Mouse (Mus musculus) midbrain, embryonic 11.5 days (tissue): ENCODE measurements around the gene Plxna1. TPM values are rescaled to one million over a fixed set of nuclear protein-coding genes. Genes with fewer than 3 reads are reported as not detected.
A peak's percentile ranks its signal among the peaks of the same experiment; 100 is the strongest.

Experiments used
- ATAC-seq: fragments of 200-750 bp; cut with Nextera tagmentation; 2 replicates; pipeline ENCODE4 v1.8.0; 2017; ENCODE audit warnings: moderate TSS enrichment, moderate library complexity; ENCODE audit not compliant: low FRiP score
- DNase-seq: peaks from one replicate; pipeline ENCODE4 v3.0.0; 2015; ENCODE audit warnings: low spot score; ENCODE audit errors: missing footprints
- H3K27ac ChIP-seq: fragments of 300-500 bp; sonication (generic); 2 replicates; pipeline ENCODE4 v1.5.1; 2014; ENCODE audit warnings: low read depth, low read length
- H3K27me3 ChIP-seq: fragments of 300-500 bp; sonication (generic); 2 replicates; pipeline ENCODE4 v1.6.1; 2014; ENCODE audit warnings: mild to moderate bottlenecking, low read length, moderate library complexity, mixed read lengths; ENCODE audit not compliant: control insufficient read depth, insufficient read depth
- H3K36me3 ChIP-seq: fragments of 300-500 bp; sonication (generic); 2 replicates; pipeline ENCODE4 v1.6.1; 2014; ENCODE audit warnings: mild to moderate bottlenecking, low read length, moderate library complexity, mixed read lengths; ENCODE audit not compliant: control insufficient read depth, insufficient read depth
- H3K4me1 ChIP-seq: fragments of 300-500 bp; sonication (generic); 2 replicates; pipeline ENCODE4 v1.6.1; 2014; ENCODE audit warnings: low read length; ENCODE audit not compliant: control insufficient read depth, insufficient read depth
- H3K4me2 ChIP-seq: fragments of 300-500 bp; sonication (generic); 2 replicates; pipeline ENCODE4 v1.6.1; 2014; ENCODE audit warnings: mild to moderate bottlenecking, moderate library complexity
- H3K4me3 ChIP-seq: fragments of 300-500 bp; sonication (generic); 2 replicates; pipeline ENCODE4 v1.5.1; 2014; ENCODE audit warnings: low read depth, low read length
- H3K9ac ChIP-seq: fragments of 300-500 bp; sonication (generic); 2 replicates; pipeline ENCODE4 v1.6.1; 2014; ENCODE audit warnings: low read length
- H3K9me3 ChIP-seq: fragments of 300-500 bp; sonication (generic); 2 replicates; pipeline ENCODE4 v1.6.1; 2016; ENCODE audit warnings: low read length; ENCODE audit not compliant: control insufficient read depth
- WGBS: fragments of 180-500 bp; shearing (Covaris S2); extraction: QIAGEN DNeasy Blood & Tissue Kit; methylation state at CpG from one replicate; pipeline ENCODE4 v1.1.7; 2014; 5-methylcytosine and 5-hydroxymethylcytosine counted together
- polyA plus RNA-seq: library from polyadenylated mRNA; unstranded; fragments of >200 nt; fragmentation: Nextera tagmentation; extraction: Ambion mirVana; gene quantifications from 2 replicates; pipeline ENCODE4 v1.2.1, GENCODE M21; 2014

The Plxna1 gene
- polyA plus RNA-seq, 1 experiment from 2014 or later, result 29.1 TPM

DNA sequence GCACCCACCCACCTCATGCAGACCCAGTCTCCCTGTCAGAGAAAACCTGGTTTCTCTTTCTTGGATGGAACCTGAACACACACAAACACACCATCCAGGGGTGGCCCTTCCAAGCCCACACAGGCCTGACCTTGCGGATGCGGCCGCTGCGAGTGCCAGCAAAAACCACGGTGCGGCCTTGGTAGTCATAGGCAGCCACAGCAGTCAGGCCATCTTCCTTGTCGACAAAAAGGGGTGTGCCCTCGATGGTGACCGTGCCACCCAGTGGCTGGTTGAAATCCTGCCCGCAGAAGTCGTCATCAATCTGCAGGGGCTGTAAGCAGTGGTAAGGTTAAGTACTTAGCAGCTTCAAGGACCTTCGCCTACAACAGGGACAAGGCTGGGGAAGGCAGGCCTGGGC lies 7.7 kb downstream of the Plxna1 start:
- H3K4me1 ChIP-seq, result peaks cover 41% of the 10 kb centered on the region
- no peaks in the 10 kb centered on the region for H3K9me3 ChIP-seq
- no peak for ATAC-seq
- H3K27ac ChIP-seq, result no peak overlapping the region
- H3K27me3 ChIP-seq, result no peaks in the 10 kb centered on the region
- no peak overlapping the region for H3K4me2 ChIP-seq
- no peak for DNase-seq
- 88% methylated on average over 12 of the region's 12 CpGs for WGBS
- no peak overlapping the region for H3K4me3 ChIP-seq
- H3K9ac ChIP-seq, result no peak overlapping the region
- H3K36me3 ChIP-seq, result peaks cover 21% of the 10 kb centered on the region

DNA sequence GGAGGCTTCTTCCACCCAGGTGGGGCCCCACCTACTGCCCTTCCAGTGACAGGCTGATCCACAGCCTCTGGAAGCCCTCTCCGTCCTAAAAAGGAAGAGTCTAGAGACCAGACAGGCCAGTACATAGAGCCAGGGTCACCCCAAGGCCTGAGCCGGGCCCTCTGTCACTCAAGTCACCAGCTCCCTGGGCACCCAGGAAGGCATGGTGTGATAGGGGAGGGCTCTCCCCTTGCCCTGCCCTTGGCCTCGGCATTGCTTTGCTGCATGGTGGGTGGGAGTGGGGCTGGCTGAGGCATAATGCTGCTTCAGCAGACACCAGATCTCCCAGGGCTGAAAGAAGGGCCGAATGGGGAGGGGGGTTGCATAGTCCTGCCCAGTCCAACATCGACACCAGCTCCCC lies 8.3 kb downstream of the Plxna1 start:
- DNase-seq (no peak), ATAC-seq (no peak)
- peaks cover 34% of the 10 kb centered on the region for H3K4me1 ChIP-seq
- no peaks in the 10 kb centered on the region for H3K27me3 ChIP-seq
- no peak overlapping the region for H3K9ac ChIP-seq
- H3K9me3 ChIP-seq, result no peaks in the 10 kb centered on the region
- WGBS, result 79% methylated on average over 5 of the region's 5 CpGs
- no peak overlapping the region for H3K4me3 ChIP-seq
- no peak overlapping the region for H3K27ac ChIP-seq
- peaks cover 21% of the 10 kb centered on the region for H3K36me3 ChIP-seq
- no peak overlapping the region for H3K4me2 ChIP-seq

DNA sequence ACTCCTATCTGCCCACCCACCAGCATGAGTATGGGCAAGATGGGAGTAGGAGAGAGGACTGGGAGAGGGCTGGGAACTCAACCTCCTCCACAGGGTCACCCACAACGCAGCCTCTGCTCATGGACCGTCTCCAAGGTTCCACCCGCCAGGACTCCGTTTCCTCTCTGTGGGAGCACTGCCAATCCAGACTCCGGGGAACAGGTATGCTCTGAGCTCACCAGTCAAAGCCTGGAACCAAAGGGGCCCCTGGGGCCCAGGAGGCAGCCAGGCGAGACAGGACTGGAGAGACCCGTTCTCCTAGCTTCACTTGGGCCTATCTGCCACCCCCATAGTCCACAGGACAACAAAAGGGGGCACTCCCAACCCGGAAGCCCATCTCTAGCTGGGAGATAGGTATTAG lies 9.3 kb downstream of the Plxna1 start:
- Histone ChIP-seq H3K9me3 (no peaks in the 10 kb centered on the region), H3K27me3 (no peaks in the 10 kb centered on the region), H3K36me3 (peaks cover 23% of the 10 kb centered on the region), H3K4me1 (peaks cover 27% of the 10 kb centered on the region), H3K4me3 (no peak overlapping the region), H3K27ac (no peak overlapping the region), H3K4me2 (no peak overlapping the region), H3K9ac (no peak overlapping the region)
- DNase-seq (no peak), ATAC-seq (no peak)
- WGBS, result 76% methylated on average over 8 of the region's 8 CpGs

DNA sequence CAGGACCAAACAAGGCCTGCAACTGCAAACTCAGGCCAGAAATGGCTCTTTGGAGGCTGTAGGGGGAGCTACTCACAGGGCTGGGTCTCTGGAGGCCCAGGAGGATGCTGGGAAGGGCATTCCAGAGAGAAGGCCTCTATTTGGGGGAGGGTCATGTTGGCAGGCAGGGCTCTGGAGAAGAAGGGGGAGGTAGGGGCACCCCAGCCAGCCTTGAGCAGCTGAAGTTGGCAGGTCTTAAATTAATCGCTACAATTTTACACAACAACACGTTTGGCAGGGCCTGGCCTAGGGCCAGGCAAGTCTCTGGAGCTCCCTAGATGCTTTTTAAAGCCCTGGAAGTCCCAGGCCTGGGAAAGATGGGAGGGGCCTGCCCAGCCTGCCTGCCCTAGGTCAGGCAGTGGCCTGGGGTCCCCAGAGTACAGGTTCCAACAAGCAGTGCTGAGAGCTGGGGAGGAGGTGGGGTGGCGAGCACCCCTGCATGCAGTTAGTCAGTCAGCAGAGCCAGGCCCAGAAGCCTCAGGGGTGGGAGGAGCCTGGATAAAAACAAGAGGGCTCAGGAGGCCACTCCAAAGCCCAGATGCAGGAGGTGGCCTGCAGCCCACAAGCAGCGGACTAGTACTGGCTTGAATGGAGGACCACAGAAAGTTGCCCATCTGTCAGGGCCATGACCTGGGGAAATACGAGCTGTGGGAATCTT lies 10.8 kb downstream of the Plxna1 start:
- no peaks in the 10 kb centered on the region for H3K9me3 ChIP-seq
- no peak overlapping the region; the same call in 1 of the 2 replicates for H3K4me2 ChIP-seq
- ATAC-seq (peak; percentile 54), DNase-seq (no peak)
- H3K36me3 ChIP-seq, result peaks cover 26% of the 10 kb centered on the region
- WGBS, result 37% methylated on average over 5 of the region's 5 CpGs
- H3K9ac ChIP-seq, result 0 out of 2 replicates have a peak overlapping the region, but pooled peaks have one; percentile 9
- H3K27me3 ChIP-seq, result no peaks in the 10 kb centered on the region
- H3K4me1 ChIP-seq, result peaks cover 27% of the 10 kb centered on the region
- peak overlapping the region; percentile 57 for H3K27ac ChIP-seq
- H3K4me3 ChIP-seq, result no peak overlapping the region

DNA sequence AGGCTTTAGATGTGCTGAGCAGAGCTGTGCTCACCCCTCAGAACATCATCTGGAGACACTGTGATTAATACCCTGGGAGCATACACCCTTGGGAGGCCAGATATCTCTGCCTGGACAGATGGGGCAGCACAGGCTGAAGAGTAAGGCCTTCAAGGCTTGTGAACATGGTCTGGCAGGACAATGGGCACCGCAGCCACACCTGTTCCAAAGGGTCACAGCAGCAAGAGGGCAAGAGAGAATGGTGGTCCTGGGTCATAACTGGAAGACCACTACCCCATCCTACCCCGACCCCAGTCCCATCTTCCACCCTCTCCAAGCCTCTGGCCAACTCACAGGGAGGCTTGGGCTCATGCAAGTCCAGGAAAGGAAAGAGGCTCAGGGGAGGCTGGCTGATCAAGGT lies 11.9 kb downstream of the Plxna1 start:
- Histone ChIP-seq H3K4me2 (no peak overlapping the region), H3K9ac (no peak overlapping the region), H3K36me3 (peaks cover 21% of the 10 kb centered on the region), H3K27me3 (no peaks in the 10 kb centered on the region), H3K4me3 (no peak overlapping the region), H3K4me1 (peaks cover 26% of the 10 kb centered on the region), H3K27ac (no peak overlapping the region), H3K9me3 (no peaks in the 10 kb centered on the region)
- DNase-seq, result no peak
- WGBS, result 88% methylated on average over 2 of the region's 2 CpGs
- ATAC-seq, result no peak

DNA sequence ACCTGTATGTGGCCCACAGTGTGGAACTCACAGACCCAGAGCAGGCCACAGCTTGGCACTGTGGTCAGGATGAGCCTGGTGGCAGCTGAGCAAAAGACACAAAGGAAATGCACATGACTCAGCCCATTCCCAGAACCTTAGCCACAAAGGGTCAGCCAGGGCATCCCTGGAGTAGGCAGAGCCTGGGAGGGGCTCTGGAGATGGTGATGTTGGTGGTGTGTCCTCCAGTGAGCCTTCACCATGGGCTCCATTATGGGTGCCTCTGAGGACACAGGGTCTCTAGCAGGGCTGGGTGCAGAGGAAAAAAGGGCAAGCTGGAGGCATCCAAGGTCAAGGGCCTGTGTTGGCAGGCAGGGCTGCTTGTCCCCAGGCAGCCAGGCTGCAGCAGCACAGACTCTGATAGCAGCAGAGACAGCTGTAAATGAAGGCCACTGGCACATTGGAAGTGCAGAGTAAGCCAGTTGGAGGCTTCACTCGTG lies 12.3 kb downstream of the Plxna1 start:
- no peak for ATAC-seq
- Histone ChIP-seq H3K4me2 (no peak overlapping the region), H3K36me3 (peaks cover 21% of the 10 kb centered on the region), H3K27ac (no peak overlapping the region), H3K9ac (no peak overlapping the region), H3K4me1 (peaks cover 30% of the 10 kb centered on the region), H3K27me3 (no peaks in the 10 kb centered on the region), H3K9me3 (no peaks in the 10 kb centered on the region), H3K4me3 (no peak overlapping the region)
- WGBS, result 85% methylated on average over 1 of the region's 1 CpGs
- DNase-seq, result no peak

DNA sequence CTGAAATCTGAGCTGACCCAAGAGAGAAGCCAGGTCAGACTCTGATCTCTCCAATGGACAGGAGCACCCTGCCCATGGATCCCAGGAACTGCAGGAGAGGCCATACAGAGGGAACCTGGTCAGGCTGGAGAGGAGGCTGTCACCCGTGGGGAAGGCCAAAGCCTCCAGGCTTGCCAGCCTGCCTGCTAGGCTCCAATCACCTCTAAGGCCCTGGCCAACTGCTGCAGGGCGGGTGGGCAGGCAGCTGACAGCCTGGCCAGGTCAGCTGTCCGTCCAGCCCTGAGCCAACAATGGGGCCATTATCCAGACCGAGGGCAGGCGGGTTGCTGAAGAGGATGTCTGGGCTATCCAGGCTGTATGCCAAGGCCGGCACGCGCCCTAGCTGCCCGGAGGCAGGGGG lies 14.1 kb downstream of the Plxna1 start:
- no peak overlapping the region for H3K4me2 ChIP-seq
- H3K9me3 ChIP-seq, result no peaks in the 10 kb centered on the region
- H3K4me3 ChIP-seq, result no peak overlapping the region
- DNase-seq (no peak), ATAC-seq (no peak)
- peaks cover 11% of the 10 kb centered on the region; the same call in 1 of the 2 replicates for H3K36me3 ChIP-seq
- H3K9ac ChIP-seq, result no peak overlapping the region
- 87% methylated on average over 9 of the region's 9 CpGs for WGBS
- peaks cover 29% of the 10 kb centered on the region for H3K4me1 ChIP-seq
- H3K27me3 ChIP-seq, result no peaks in the 10 kb centered on the region
- no peak overlapping the region for H3K27ac ChIP-seq

DNA sequence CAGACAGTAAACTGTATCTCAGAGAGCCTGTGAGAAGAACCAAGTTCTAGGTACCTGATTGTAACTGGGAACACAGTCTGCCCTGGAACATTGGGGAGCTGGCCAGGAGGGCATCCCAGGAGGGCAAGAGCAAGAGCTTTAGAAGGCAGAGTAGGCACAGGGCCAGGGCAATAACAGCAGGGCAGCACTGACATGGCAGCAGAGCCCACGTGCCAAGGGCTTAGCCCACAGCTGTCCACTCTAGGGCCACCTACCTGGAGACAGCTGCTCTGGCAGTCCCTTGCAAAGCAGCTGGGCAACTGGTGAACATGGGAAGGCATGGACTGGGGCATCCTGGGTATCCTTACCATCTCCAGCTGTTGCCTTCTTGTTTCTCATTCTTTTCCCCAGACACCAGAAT lies 14.6 kb downstream of the Plxna1 start:
- Histone ChIP-seq H3K9me3 (no peaks in the 10 kb centered on the region), H3K4me1 (peaks cover 29% of the 10 kb centered on the region), H3K27me3 (no peaks in the 10 kb centered on the region), H3K36me3 (peaks cover 11% of the 10 kb centered on the region), H3K4me2 (no peak overlapping the region), H3K4me3 (no peak overlapping the region), H3K27ac (no peak overlapping the region), H3K9ac (no peak overlapping the region)
- DNase-seq (no peak), ATAC-seq (no peak)
- WGBS, result 80% methylated on average over 1 of the region's 1 CpGs

DNA sequence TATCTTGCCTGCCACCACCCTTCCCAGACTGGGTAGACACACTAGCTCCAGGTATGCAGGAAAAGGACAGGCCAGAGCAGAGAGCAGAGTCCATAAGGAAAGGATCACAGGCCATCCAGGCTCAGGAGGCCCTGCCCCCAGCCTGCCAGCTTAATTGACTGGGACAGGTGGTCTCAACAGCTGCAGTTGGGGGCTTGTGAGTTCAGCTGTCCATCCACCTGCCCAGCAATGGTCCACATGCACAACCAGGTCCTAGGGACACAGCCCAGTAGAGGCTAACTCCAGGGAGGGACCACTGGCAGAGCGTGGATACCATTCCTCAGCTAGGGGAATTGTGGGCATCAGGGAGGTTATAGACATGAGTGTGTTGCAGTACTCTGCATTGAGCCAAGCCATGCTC lies 16.6 kb downstream of the Plxna1 start:
- H3K27ac ChIP-seq, result no peak overlapping the region

More for the DNA sequence above, 16.6 kb downstream of the Plxna1 start:
- WGBS, result 86% methylated on average over 1 of the region's 1 CpGs
- Histone ChIP-seq H3K4me3 (no peak overlapping the region), H3K4me2 (no peak overlapping the region), H3K4me1 (peaks cover 12% of the 10 kb centered on the region), H3K9ac (no peak overlapping the region), H3K36me3 (peaks cover 19% of the 10 kb centered on the region), H3K9me3 (no peaks in the 10 kb centered on the region), H3K27me3 (no peaks in the 10 kb centered on the region)
- DNase-seq, result no peak
- no peak for ATAC-seq
